Mouse (Mus musculus) MEL (cell line): ENCODE measurements around the gene Rps6ka4. TPM values are rescaled to one million over a fixed set of nuclear protein-coding genes. Genes with fewer than 3 reads are reported as not detected.

Experiments
- DNase-seq: peaks from one replicate; pipeline ENCODE4 v3.0.0; 2011; ENCODE audit warnings: low read depth, low spot score
- H3K27ac ChIP-seq: 2 replicates; pipeline ENCODE4 v1.5.1; 2012; ENCODE audit warnings: low read depth, mild to moderate bottlenecking, control low read depth, low read length, moderate library complexity; ENCODE audit not compliant: control insufficient read depth
- H3K27me3 ChIP-seq, 2 experiments: fragments of 150-350 bp in 1 of 2; sonication (generic) in 1 of 2; 2 replicates each; pipeline ENCODE4 v1.6.1; 2012; ENCODE audit warnings: low read length in 2 of 2, mild to moderate bottlenecking in 2 of 2, improper control_type of control experiment in 1 of 2, moderate library complexity in 1 of 2; ENCODE audit not compliant: insufficient read depth in 2 of 2, control insufficient read depth in 1 of 2
- H3K36me3 ChIP-seq, 2 experiments: 2 replicates each; pipeline ENCODE4 v1.6.1; 2012 to 2014; ENCODE audit warnings: low read length in 2 of 2, improper control_type of control experiment in 1 of 2, inconsistent platforms in 1 of 2, mild to moderate bottlenecking in 1 of 2; ENCODE audit not compliant: insufficient read depth in 2 of 2, control insufficient read depth in 1 of 2
- H3K4me1 ChIP-seq, 2 experiments: fragments of 150-350 bp in 1 of 2; sonication (generic) in 1 of 2; 2 replicates each; pipeline ENCODE4 v1.6.1; 2012; ENCODE audit warnings: low read length in 2 of 2, improper control_type of control experiment in 1 of 2, mild to moderate bottlenecking in 1 of 2; ENCODE audit not compliant: insufficient read depth in 2 of 2, control insufficient read depth in 1 of 2
- H3K4me3 ChIP-seq, 2 experiments: fragments of 150-350 bp in 1 of 2; sonication (generic) in 1 of 2; 2 replicates each; pipeline ENCODE4 v1.5.1; 2012; ENCODE audit warnings: low read depth in 2 of 2, low read length in 2 of 2, mild to moderate bottlenecking in 2 of 2, moderate library complexity in 2 of 2, control low read depth in 1 of 2, improper control_type of control experiment in 1 of 2; ENCODE audit not compliant: control insufficient read depth in 1 of 2, insufficient read depth in 1 of 2
- H3K79me2 ChIP-seq: 2 replicates; pipeline ENCODE4 v1.6.1; 2012; ENCODE audit warnings: mild to moderate bottlenecking, low read length, moderate library complexity; ENCODE audit not compliant: control insufficient read depth, poor library complexity, insufficient read depth
- H3K9ac ChIP-seq: 2 replicates; pipeline ENCODE4 v1.6.1; 2012; ENCODE audit warnings: low read depth, mild to moderate bottlenecking, control low read depth, low read length, moderate library complexity; ENCODE audit not compliant: control insufficient read depth, poor library complexity, severe bottlenecking
- H3K9me3 ChIP-seq: fragments of 150-350 bp; sonication (generic); replicated peaks from 2 replicates; pipeline ENCODE4 v1.6.1; 2012; ENCODE audit warnings: mild to moderate bottlenecking, low read length, improper control_type of control experiment, moderate library complexity; ENCODE audit not compliant: insufficient read depth
- CTCF ChIP-seq, 3 experiments: IDR thresholded peaks in 2 of 3; conservative IDR thresholded peaks in 1 of 3; 2 replicates each; pipeline ENCODE4 v1.5.1; 2011 to 2012; ENCODE audit warnings: low read length in 3 of 3, low read depth in 2 of 3, mild to moderate bottlenecking in 2 of 3, improper control_type of control experiment in 1 of 3, inconsistent platforms in 1 of 3, mixed read lengths in 1 of 3, moderate library complexity in 1 of 3; ENCODE audit not compliant: control insufficient read depth in 1 of 3, insufficient read depth in 1 of 3, poor library complexity in 1 of 3, severe bottlenecking in 1 of 3
- EP300 ChIP-seq, 2 experiments: IDR thresholded peaks; 2 replicates each; pipeline ENCODE4 v1.6.1; 2011; ENCODE audit warnings: improper control_type of control experiment in 2 of 2, low read length in 2 of 2, low read depth in 1 of 2, mild to moderate bottlenecking in 1 of 2
- GATA1 ChIP-seq: IDR thresholded peaks from 2 replicates; pipeline ENCODE4 v1.6.1; 2011; ENCODE audit warnings: low read depth, low read length, improper control_type of control experiment
- HCFC1 ChIP-seq: IDR thresholded peaks from 2 replicates; pipeline ENCODE4 v1.6.1; 2012; ENCODE audit warnings: low read depth, mild to moderate bottlenecking, inconsistent platforms, low read length, improper control_type of control experiment, moderate library complexity
- JUND ChIP-seq: IDR thresholded peaks from 2 replicates; pipeline ENCODE4 v1.6.1; 2011; ENCODE audit warnings: low read depth, mild to moderate bottlenecking, improper control_type of control experiment, low read length
- KAT2A ChIP-seq: conservative IDR thresholded peaks from 2 replicates; pipeline ENCODE4 v1.6.1; 2012; ENCODE audit warnings: low read depth, low read length, improper control_type of control experiment, inconsistent platforms
- MAX ChIP-seq: IDR thresholded peaks from 2 replicates; pipeline ENCODE4 v1.6.1; 2011; ENCODE audit warnings: low read length, improper control_type of control experiment
- MAZ ChIP-seq: IDR thresholded peaks from 2 replicates; pipeline ENCODE4 v1.6.1; 2012; ENCODE audit warnings: low read depth, mild to moderate bottlenecking, inconsistent platforms, low read length, improper control_type of control experiment
- MEF2A ChIP-seq: IDR thresholded peaks from 2 replicates; pipeline ENCODE4 v1.6.1; 2014; ENCODE audit warnings: low read depth, mild to moderate bottlenecking, inconsistent platforms, low read length, improper control_type of control experiment; ENCODE audit not compliant: poor library complexity, insufficient replicate concordance, severe bottlenecking; ENCODE audit errors: extremely low read depth
- MYB ChIP-seq: IDR thresholded peaks from 2 replicates; pipeline ENCODE4 v1.6.1; 2011; ENCODE audit warnings: mild to moderate bottlenecking, low read depth, low read length, improper control_type of control experiment
- POLR2A ChIP-seq, 2 experiments: IDR thresholded peaks; 2 replicates each; pipeline ENCODE4 v1.6.1; 2011 to 2012; ENCODE audit warnings: low read length in 2 of 2, mild to moderate bottlenecking in 2 of 2, control low read depth in 1 of 2, improper control_type of control experiment in 1 of 2, low read depth in 1 of 2, moderate library complexity in 1 of 2; ENCODE audit not compliant: control insufficient read depth in 1 of 2, insufficient read depth in 1 of 2, poor library complexity in 1 of 2
- POLR2AphosphoS2 ChIP-seq: IDR thresholded peaks from 2 replicates; pipeline ENCODE4 v1.6.1; 2011; ENCODE audit warnings: low read length, improper control_type of control experiment
- RCOR1 ChIP-seq: IDR thresholded peaks from 2 replicates; pipeline ENCODE4 v1.6.1; 2012; ENCODE audit warnings: low read depth, mild to moderate bottlenecking, inconsistent platforms, low read length, improper control_type of control experiment
- SIN3A ChIP-seq: IDR thresholded peaks from 2 replicates; pipeline ENCODE4 v1.6.1; 2012; ENCODE audit warnings: low read length, improper control_type of control experiment, inconsistent platforms
- SMC3 ChIP-seq: IDR thresholded peaks from 2 replicates; pipeline ENCODE4 v1.6.1; 2011; ENCODE audit warnings: low read depth, low read length, improper control_type of control experiment
- TAL1 ChIP-seq: IDR thresholded peaks from 2 replicates; pipeline ENCODE4 v1.6.1; 2012; ENCODE audit warnings: mild to moderate bottlenecking, inconsistent platforms, low read length, moderate library complexity, mixed read lengths
- TCF12 ChIP-seq: IDR thresholded peaks from 2 replicates; pipeline ENCODE4 v1.6.1; 2014; ENCODE audit warnings: low read depth, mild to moderate bottlenecking, inconsistent platforms, low read length, improper control_type of control experiment, moderate library complexity
- UBTF ChIP-seq: IDR thresholded peaks from 2 replicates; pipeline ENCODE4 v1.6.1; 2012; ENCODE audit warnings: low read depth, mild to moderate bottlenecking, inconsistent platforms, low read length, improper control_type of control experiment, moderate library complexity, borderline replicate concordance; ENCODE audit not compliant: insufficient read depth
- ZC3H11A ChIP-seq: IDR thresholded peaks from 2 replicates; pipeline ENCODE4 v1.6.1; 2012; ENCODE audit warnings: low read depth, mild to moderate bottlenecking, inconsistent platforms, low read length, improper control_type of control experiment
- ZNF384 ChIP-seq: IDR thresholded peaks from 2 replicates; pipeline ENCODE4 v1.6.1; 2012; ENCODE audit warnings: low read depth, mild to moderate bottlenecking, inconsistent platforms, low read length, improper control_type of control experiment
- polyA plus RNA-seq, 2 experiments: library from polyadenylated mRNA; stranded (reverse) in 1 of 2; unstranded in 1 of 2; fragments of >175 nt in 1 of 2; fragments of >200 nt in 1 of 2; gene quantifications; 2 replicates each; pipeline versions ENCODE4 v1.2.1 to v1.2.4; 2012; ENCODE audit warnings: low replicate concordance in 2 of 2, low read depth in 1 of 2; ENCODE audit not compliant: insufficient read length in 2 of 2, insufficient read depth in 1 of 2, missing spikeins in 1 of 2
- total RNA-seq: library from RNA; depleted of rRNA; stranded (reverse); fragments of 300-350 nt; gene quantifications from 2 replicates; pipeline ENCODE4 v1.2.3, GENCODE M21; 2012

Rps6ka4 gene
- total and polyA plus RNA-seq, 3 experiments: 4.7 to 7.3 TPM; not detected in 1

DNA sequence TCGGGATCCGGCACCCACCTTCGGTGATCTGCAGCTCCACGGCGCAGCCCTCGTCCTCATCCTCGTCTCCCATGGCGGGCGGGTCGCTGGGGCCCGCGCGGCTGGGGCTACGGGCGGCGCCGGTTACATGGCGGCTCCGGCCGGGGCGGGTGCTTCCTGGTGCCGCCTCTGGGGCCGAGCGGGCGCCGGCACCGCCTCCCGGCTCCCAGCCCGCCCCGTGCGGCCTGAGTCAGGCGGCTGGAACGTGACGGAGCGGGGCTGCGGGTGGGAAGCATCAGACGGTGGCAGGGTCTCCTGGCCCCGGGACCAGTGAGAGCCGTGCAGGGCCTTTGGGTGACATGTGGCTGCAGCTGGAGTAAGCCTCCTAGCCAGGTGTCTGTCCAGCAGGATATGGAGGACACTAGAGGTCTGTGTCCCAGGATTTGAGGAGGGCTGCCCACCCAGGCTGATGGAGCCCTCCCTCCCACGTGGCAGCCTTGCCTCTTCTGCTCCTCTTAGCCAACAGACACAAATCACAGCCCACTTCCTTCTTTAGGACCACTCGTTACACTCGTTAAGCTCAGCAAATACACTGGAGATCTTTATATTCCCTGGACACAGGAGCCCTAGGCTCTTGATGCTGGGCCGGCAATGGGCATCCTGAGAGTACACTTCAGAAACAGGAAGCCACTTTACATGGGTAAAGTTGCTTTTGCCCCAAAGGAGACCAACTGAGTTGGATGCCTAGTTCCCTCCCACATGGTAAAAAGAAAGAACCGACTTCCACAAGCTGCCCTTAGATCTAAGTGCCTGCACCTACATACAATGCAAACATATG, at the start of gene Rps6ka4 (continued):
- TF ChIP-seq UBTF (0 out of 2 replicates have a peak, but pooled peaks have one; percentile 74), SIN3A (no peak), RCOR1 (peak; percentile 5; the same call in 1 of the 2 replicates), KAT2A (no peak; the same call in 1 of the 2 replicates), ZNF384 (no peak)

DNA sequence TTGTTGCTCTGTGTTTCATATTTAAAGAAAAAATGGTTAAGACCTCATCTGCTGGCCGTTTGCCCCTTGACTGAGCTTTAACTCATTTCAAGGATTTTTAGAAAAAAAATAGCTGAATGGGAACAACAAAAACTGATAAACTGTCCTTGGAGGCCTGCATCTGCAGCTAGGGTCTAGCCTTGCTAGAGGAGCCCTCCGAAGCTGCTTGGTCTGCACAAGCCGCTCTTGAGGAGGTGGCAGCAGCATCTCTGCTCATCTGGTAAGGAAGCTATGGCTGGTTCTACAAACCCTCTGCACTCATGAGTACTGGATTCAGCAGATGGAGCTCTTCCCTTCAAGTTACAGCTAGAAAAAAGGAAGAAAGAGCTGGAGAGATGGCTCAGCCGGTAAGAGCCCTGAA, 37.5 kb upstream of the Rps6ka4 start:
- TF ChIP-seq TCF12: no peak
- TF ChIP-seq TAL1: no peak
- TF ChIP-seq MYB: no peak
- no peak for TF ChIP-seq EP300 (IDR thresholded peaks at IDR 0.05; ENCODE audit: low read depth in 1 of 2, low read length in 2 of 2)
- no peak for TF ChIP-seq MEF2A
- no peak for TF ChIP-seq GATA1
- TF ChIP-seq SMC3: no peak
- TF ChIP-seq MAZ: no peak
- TF ChIP-seq POLR2AphosphoS2: no peak
- TF ChIP-seq MAX: no peak
- no peak for TF ChIP-seq HCFC1
- no peak for TF ChIP-seq POLR2A (IDR thresholded peaks at IDR 0.05; ENCODE audit: control insufficient read depth in 1 of 2, insufficient read depth in 1 of 2, low read depth in 1 of 2, low read length in 2 of 2, poor library complexity in 1 of 2)
- no peak for TF ChIP-seq JUND
- TF ChIP-seq ZC3H11A: no peak
- TF ChIP-seq CTCF (IDR thresholded peaks at IDR 0.05 in 2 of 3, conservative IDR thresholded peaks at IDR 0.05 in 1 of 3; ENCODE audit: control insufficient read depth in 1 of 3, insufficient read depth in 1 of 3, low read depth in 2 of 3, low read length in 3 of 3, poor library complexity in 1 of 3, severe bottlenecking in 1 of 3): no peak
- TF ChIP-seq, all 39 proteins: peak for 0
- H3K36me3 ChIP-seq: no peaks in the 10 kb centered on the region
- no peak for DNase-seq
- peaks cover 0 to 3% of the 10 kb centered on the region in 2 experiments; a peak in 1 of 4 replicates for H3K4me1 ChIP-seq
- H3K27ac ChIP-seq: no peak overlapping the region
- H3K27me3 ChIP-seq: no peaks in the 10 kb centered on the region
- H3K9ac ChIP-seq: no peak overlapping the region
- H3K4me3 ChIP-seq: no peak overlapping the region
- H3K79me2 ChIP-seq: no peaks in the 10 kb centered on the region
- H3K9me3 ChIP-seq: no peaks in the 10 kb centered on the region
